Mouse (Mus musculus) liver, embryonic 14.5 days (tissue): ENCODE measurements around the gene Trap1.

Experiments
- CTCF ChIP-seq: IDR thresholded peaks from 2 replicates; pipeline ENCODE4 v1.5.1; 2016; ENCODE audit warnings: antibody characterized with exemption, low read depth, control low read depth
- EP300 ChIP-seq: IDR thresholded peaks from 2 replicates; pipeline ENCODE4 v1.6.1; 2016; ENCODE audit warnings: antibody characterized with exemption, low read depth

- TF ChIP-seq EP300: no peak
- no peak for TF ChIP-seq CTCF
Measured at GRCm38 (mm10) chr16:4097521-4097920, 19.9 kb upstream of the Trap1 start.
